Mouse (Mus musculus): Measurements from ENCODE around the gene Dlg1.
A peak's percentile ranks its signal among the peaks of the same experiment; 100 is the strongest.

Gene Dlg1

DNA sequence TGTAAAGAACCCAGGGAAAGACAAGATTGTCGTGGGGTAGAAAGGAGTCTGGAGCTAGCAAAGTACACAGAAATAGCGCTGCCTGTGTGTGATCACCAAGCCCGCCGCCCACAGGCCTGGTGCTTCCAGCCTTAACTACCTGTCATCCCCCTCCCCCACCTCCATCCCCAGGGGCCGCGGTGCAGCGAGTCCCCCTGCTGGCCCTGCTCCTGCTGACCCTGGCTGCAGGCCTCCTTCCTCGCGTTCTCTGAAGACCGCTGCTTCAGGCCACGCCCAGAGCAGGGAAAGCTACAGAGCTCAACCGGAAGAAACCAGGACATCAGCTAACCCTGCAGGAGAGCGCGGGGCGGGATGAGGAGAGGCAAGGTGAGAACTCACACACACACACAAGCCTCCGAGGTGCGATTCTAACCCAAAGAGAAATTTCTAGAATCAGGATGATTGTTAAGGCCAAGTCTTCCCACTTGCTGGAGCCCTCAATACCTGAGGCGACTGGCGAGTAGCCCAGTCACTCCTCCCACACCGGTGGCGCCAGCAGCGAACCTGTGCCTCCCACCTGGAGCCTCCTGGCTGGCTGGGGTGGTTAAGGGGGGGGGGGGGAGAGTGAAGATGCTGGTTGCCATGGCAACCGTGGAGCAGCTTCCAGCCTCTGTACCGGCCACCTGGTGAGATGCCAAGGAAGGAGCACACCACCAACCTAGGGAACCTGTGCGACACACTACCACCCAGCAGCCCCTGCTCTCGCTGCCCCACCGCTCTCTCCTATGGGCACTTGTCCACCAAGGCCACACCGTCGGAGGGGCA is 233.9 kb downstream of the Dlg1 start:
- H3K4me3 ChIP-seq (replicated peaks; ENCODE audit: low read length) = peak overlapping the region; percentile 48
- H3K36me3 ChIP-seq (ENCODE audit: insufficient read depth, low read length) = no peaks in the 10 kb centered on the region
- TF ChIP-seq CTCF (conservative IDR thresholded peaks at IDR 0.05; ENCODE audit: low read length) = no peak
- TF ChIP-seq NANOG (IDR thresholded peaks at IDR 0.05; ENCODE audit: borderline replicate concordance, low read length) = no peak
- TF ChIP-seq POU5F1 (IDR thresholded peaks at IDR 0.05; ENCODE audit: borderline replicate concordance, low read length) = no peak
- H3K9me3 ChIP-seq (ENCODE audit: low read length) = no peaks in the 10 kb centered on the region
- H3K27me3 ChIP-seq (ENCODE audit: insufficient read depth, low read length) = peaks cover 31% of the 10 kb centered on the region
- H3K4me1 ChIP-seq (replicated peaks; ENCODE audit: low read depth, low read length) = peaks cover 83% of the 10 kb centered on the region

DNA sequence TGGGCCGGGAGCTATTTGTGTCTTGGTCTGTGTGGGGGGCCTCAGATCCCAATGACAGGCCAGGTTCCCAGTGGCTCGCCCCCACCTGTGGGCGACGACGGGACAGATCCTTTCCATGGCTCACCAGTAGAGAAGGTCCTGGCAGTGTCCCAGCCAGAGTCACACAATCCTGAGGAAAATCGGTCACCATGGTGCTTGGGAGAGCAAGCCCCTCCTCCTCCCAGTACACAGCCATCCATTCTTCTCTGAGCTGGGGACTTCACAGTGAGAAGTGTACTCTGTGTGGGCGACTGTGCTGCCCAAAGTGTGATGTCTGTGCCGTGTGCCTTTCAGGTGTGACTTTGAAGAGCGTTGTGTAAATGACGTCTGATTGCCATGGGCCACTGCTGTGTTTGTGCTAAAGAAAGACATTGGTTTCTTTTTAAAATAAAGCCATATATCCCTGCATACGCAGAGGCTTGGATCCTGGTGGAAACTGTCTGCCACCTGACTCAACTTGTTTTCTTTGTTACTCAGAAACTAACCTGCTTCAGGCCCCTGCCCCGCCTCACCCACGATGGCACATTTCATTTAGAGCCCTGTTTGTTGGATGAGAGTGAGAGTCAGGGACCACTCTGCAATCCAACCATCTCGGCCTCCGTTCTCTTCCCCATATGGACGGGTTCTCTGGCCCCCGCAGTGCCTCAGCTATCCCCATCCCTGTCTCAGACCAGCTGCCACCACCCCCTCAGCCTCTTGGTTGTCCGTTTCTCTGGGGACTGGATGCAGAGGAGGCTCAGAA is 235.5 kb downstream of the Dlg1 start:
- peaks cover 27% of the 10 kb centered on the region for H3K27me3 ChIP-seq (ENCODE audit: insufficient read depth, low read length)
- no peaks in the 10 kb centered on the region for H3K36me3 ChIP-seq (ENCODE audit: insufficient read depth, low read length)
- peaks cover 76% of the 10 kb centered on the region for H3K4me1 ChIP-seq (replicated peaks; ENCODE audit: low read depth, low read length)
- no peak overlapping the region for H3K4me3 ChIP-seq (replicated peaks; ENCODE audit: low read length)
- no peaks in the 10 kb centered on the region for H3K9me3 ChIP-seq (ENCODE audit: low read length)
- no peak for TF ChIP-seq NANOG (IDR thresholded peaks at IDR 0.05; ENCODE audit: borderline replicate concordance, low read length)
- no peak for TF ChIP-seq CTCF (conservative IDR thresholded peaks at IDR 0.05; ENCODE audit: low read length)
- TF ChIP-seq POU5F1 (IDR thresholded peaks at IDR 0.05; ENCODE audit: borderline replicate concordance, low read length) = no peak

DNA sequence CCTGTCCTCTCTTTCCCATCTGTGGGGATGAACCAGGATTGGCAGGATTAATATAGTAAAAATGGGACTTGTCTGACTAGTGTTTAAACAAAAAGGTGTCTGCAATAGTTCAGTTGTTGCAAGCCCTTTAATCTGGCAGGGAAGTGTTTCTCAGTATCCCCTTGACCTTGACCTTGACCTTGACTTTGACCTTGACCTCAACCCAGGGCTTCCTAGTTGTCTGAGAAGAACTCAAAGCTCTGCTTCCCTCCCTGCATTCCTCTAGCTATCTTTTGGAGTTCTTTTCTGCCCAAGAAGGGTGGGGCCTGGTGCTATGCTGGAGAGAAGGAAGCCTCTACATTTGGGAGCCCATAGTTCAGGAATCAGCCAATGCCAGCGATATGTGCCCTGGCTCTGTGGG is 238.6 kb downstream of the Dlg1 start:
- Histone ChIP-seq H3K9me3 (ENCODE audit: low read length) (no peaks in the 10 kb centered on the region), H3K27me3 (ENCODE audit: insufficient read depth, low read length) (peaks cover 25% of the 10 kb centered on the region), H3K4me3 (replicated peaks; ENCODE audit: low read length) (no peak overlapping the region), H3K36me3 (ENCODE audit: insufficient read depth, low read length) (no peaks in the 10 kb centered on the region), H3K4me1 (replicated peaks; ENCODE audit: low read depth, low read length) (peaks cover 70% of the 10 kb centered on the region)
- TF ChIP-seq POU5F1 (IDR thresholded peaks at IDR 0.05; ENCODE audit: borderline replicate concordance, low read length) (no peak), CTCF (conservative IDR thresholded peaks at IDR 0.05; ENCODE audit: low read length) (no peak), NANOG (IDR thresholded peaks at IDR 0.05; ENCODE audit: borderline replicate concordance, low read length) (no peak)

DNA sequence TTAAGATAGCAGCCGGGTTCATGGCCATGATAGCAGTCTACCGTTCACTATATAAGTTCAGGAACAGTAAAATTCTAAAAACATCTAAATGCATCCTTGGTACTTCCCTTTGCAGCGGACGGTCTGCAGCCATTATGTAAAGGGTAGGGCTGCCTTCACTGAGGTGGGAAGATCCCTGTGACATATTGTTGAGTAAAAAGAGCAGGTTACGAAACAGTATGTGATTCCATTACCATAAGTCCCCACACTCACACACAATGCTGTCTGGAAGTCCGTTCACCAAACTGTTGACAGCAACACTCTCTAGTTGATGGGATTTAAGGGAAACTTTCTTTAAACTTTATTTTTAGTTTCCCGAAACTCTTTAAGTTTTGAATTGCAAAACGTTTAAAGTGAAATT is 240.0 kb downstream of the Dlg1 start:
- H3K36me3 ChIP-seq (ENCODE audit: insufficient read depth, low read length) = no peaks in the 10 kb centered on the region
- peaks cover 19% of the 10 kb centered on the region for H3K27me3 ChIP-seq (ENCODE audit: insufficient read depth, low read length)
- TF ChIP-seq POU5F1 (IDR thresholded peaks at IDR 0.05; ENCODE audit: borderline replicate concordance, low read length) = no peak
- TF ChIP-seq CTCF (conservative IDR thresholded peaks at IDR 0.05; ENCODE audit: low read length) = no peak
- no peak for TF ChIP-seq NANOG (IDR thresholded peaks at IDR 0.05; ENCODE audit: borderline replicate concordance, low read length)
- H3K4me1 ChIP-seq (replicated peaks; ENCODE audit: low read depth, low read length) = peaks cover 63% of the 10 kb centered on the region
- no peaks in the 10 kb centered on the region for H3K9me3 ChIP-seq (ENCODE audit: low read length)
- no peak overlapping the region for H3K4me3 ChIP-seq (replicated peaks; ENCODE audit: low read length)

DNA sequence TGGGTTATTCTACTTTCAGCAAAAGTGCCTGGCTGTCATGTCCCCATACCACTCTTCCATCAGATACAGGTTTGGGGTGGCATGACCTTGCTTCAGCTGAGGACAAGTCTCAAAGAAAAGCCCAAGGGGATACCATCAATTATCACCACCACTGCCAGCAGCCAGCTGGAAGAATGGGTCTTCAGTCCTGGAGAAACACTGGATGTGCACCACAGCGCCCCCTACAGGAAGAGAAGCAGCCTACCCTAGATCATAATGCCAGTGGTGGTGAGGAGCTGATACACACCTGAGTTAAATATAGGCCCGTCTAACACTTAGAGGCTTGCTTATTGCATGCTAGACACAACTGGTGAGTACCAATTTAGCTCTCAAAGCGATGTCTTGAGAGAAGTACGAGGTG is 242.1 kb downstream of the Dlg1 start:
- TF ChIP-seq NANOG (IDR thresholded peaks at IDR 0.05; ENCODE audit: borderline replicate concordance, low read length) (no peak), CTCF (conservative IDR thresholded peaks at IDR 0.05; ENCODE audit: low read length) (peak; percentile 83)
- Histone ChIP-seq H3K4me1 (replicated peaks; ENCODE audit: low read depth, low read length) (peaks cover 65% of the 10 kb centered on the region), H3K4me3 (replicated peaks; ENCODE audit: low read length) (no peak overlapping the region), H3K9me3 (ENCODE audit: low read length) (no peaks in the 10 kb centered on the region), H3K27me3 (ENCODE audit: insufficient read depth, low read length) (peaks cover 21% of the 10 kb centered on the region), H3K36me3 (ENCODE audit: insufficient read depth, low read length) (no peaks in the 10 kb centered on the region)

DNA sequence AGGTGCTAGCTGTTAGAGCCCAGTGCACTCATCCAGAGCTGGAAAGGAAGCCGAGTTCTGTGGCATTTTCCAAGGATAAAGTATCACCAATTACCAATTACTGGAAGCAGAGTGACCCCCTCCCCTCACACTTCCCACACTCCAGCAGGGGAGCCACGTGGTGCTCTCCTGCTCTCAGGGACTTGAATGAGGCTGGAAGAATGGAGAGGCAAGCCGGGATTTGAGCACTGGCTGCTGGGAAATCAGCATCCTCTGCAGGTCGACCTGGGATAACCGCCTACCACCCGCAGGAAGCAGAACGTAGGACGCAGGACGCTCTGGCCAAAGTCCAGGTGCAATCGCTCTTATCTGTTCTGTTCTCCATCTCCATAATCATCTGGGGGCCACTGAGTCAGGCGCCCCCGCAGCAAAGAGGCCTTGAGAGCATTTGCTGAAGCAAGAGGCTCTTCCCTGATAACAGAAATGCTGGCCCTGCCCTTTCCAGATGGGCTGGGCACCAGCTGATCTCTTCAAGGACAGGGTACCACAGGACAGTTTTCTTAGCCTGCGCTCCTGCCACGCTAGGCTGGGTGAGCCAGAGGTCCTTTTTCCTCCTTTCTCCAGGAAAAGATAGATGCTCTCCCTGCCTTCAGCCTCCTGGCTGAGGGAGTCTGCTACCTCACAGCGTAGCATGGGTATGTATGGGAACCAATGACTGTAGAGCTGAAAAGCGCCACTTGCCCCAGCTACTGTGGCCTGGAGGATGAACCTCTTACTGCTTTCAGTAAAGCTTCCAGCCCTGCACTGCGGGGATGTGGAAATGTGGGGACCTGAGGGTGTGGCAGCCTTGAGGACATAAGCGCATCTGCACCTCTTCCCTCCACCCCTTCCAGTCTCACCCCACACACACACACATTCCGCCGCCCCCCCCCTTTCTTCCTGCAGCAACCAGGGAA is 242.9 kb downstream of the Dlg1 start:
- Histone ChIP-seq H3K9me3 (ENCODE audit: low read length) (no peaks in the 10 kb centered on the region), H3K27me3 (ENCODE audit: insufficient read depth, low read length) (peaks cover 21% of the 10 kb centered on the region), H3K4me3 (replicated peaks; ENCODE audit: low read length) (peak overlapping the region; percentile 60), H3K4me1 (replicated peaks; ENCODE audit: low read depth, low read length) (peaks cover 64% of the 10 kb centered on the region), H3K36me3 (ENCODE audit: insufficient read depth, low read length) (no peaks in the 10 kb centered on the region)
- TF ChIP-seq POU5F1 (IDR thresholded peaks at IDR 0.05; ENCODE audit: borderline replicate concordance, low read length) (no peak), CTCF (conservative IDR thresholded peaks at IDR 0.05; ENCODE audit: low read length) (no peak), NANOG (IDR thresholded peaks at IDR 0.05; ENCODE audit: borderline replicate concordance, low read length) (no peak)

DNA sequence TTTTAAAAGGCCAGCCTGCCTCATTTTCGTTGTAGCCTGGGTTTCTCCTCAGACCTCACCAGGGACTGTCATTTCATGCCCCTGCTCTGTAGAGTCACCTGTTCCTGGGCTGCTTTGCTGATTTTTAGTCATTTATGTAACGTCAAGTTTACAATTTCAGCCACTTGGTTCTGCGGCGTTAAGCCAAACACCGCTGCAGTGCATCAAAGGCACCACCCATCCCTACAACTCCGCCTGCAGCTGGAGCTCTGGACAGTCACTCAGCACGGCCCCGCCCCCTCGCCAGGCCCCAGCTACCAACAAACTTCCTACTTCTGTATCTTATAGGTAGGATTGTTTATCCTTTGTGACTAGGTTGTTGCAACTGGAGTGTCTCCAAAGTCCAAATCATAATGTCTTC is 243.7 kb downstream of the Dlg1 start:
- TF ChIP-seq CTCF (conservative IDR thresholded peaks at IDR 0.05; ENCODE audit: low read length) (no peak), POU5F1 (IDR thresholded peaks at IDR 0.05; ENCODE audit: borderline replicate concordance, low read length) (no peak), NANOG (IDR thresholded peaks at IDR 0.05; ENCODE audit: borderline replicate concordance, low read length) (no peak)
- peaks cover 56% of the 10 kb centered on the region for H3K4me1 ChIP-seq (replicated peaks; ENCODE audit: low read depth, low read length)
- H3K4me3 ChIP-seq (replicated peaks; ENCODE audit: low read length) = peak overlapping the region; percentile 60
- H3K27me3 ChIP-seq (ENCODE audit: insufficient read depth, low read length) = peaks cover 21% of the 10 kb centered on the region
- H3K36me3 ChIP-seq (ENCODE audit: insufficient read depth, low read length) = no peaks in the 10 kb centered on the region
- no peaks in the 10 kb centered on the region for H3K9me3 ChIP-seq (ENCODE audit: low read length)

DNA sequence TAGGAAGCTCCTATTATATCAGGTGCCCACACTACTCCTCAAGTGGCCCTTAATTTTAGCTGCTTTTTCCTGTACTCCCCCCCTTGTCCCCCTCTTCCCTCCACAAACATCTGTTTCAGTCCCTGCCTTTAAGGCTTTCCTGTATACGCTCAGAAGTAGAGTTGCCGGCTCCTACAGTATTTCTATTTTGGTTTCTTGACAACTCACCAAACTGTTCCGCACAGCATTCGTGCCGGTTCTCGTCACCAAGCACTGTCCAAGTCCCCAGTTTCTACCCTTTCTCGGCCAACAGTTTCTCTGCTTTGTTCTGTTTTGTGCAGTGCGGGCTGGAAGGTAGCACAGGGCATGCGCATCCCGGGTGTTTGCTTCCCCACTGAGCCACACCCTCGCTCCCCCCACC is 245.7 kb downstream of the Dlg1 start:
- Histone ChIP-seq H3K27me3 (ENCODE audit: insufficient read depth, low read length) (peaks cover 27% of the 10 kb centered on the region), H3K36me3 (ENCODE audit: insufficient read depth, low read length) (no peaks in the 10 kb centered on the region), H3K4me3 (replicated peaks; ENCODE audit: low read length) (no peak overlapping the region), H3K4me1 (replicated peaks; ENCODE audit: low read depth, low read length) (peaks cover 42% of the 10 kb centered on the region), H3K9me3 (ENCODE audit: low read length) (no peaks in the 10 kb centered on the region)
- no peak for TF ChIP-seq POU5F1 (IDR thresholded peaks at IDR 0.05; ENCODE audit: borderline replicate concordance, low read length)
- no peak for TF ChIP-seq CTCF (conservative IDR thresholded peaks at IDR 0.05; ENCODE audit: low read length)
- TF ChIP-seq NANOG (IDR thresholded peaks at IDR 0.05; ENCODE audit: borderline replicate concordance, low read length) = no peak

Measured in E14TG2a.4 (cell line).